Mouse (Mus musculus) stomach, embryonic 15.5 days (tissue): ENCODE results near the gene Man1a. TPM values are rescaled to one million over a fixed set of nuclear protein-coding genes. Genes with fewer than 3 reads are reported as not detected.

Source experiments
- ATAC-seq: fragments of 200-750 bp; cut with Nextera tagmentation; 2 replicates; pipeline ENCODE4 v1.8.0; 2017; ENCODE audit warnings: low read depth, moderate number of reproducible peaks, moderate TSS enrichment; ENCODE audit not compliant: insufficient read depth, low FRiP score
- H3K27ac ChIP-seq: fragments of 300-500 bp; sonication (generic); 2 replicates; pipeline ENCODE4 v1.5.1; 2015; ENCODE audit warnings: mild to moderate bottlenecking, inconsistent platforms
- H3K27me3 ChIP-seq: fragments of 300-500 bp; sonication (generic); replicated peaks from 2 replicates; pipeline ENCODE4 v1.6.1; 2015; ENCODE audit warnings: inconsistent platforms
- H3K36me3 ChIP-seq: fragments of 300-500 bp; sonication (generic); 2 replicates; pipeline ENCODE4 v1.6.1; 2015; ENCODE audit warnings: inconsistent platforms
- H3K4me1 ChIP-seq: fragments of 300-500 bp; sonication (generic); 2 replicates; pipeline ENCODE4 v1.6.1; 2015; ENCODE audit warnings: inconsistent platforms
- H3K4me2 ChIP-seq: fragments of 300-500 bp; sonication (generic); 2 replicates; pipeline ENCODE4 v1.6.1; 2015; ENCODE audit warnings: mild to moderate bottlenecking, inconsistent platforms
- H3K4me3 ChIP-seq: fragments of 300-500 bp; sonication (generic); replicated peaks from 2 replicates; pipeline ENCODE4 v1.5.1; 2015; ENCODE audit warnings: inconsistent platforms
- H3K9ac ChIP-seq: fragments of 300-500 bp; sonication (generic); 2 replicates; pipeline ENCODE4 v1.6.1; 2015; ENCODE audit warnings: inconsistent platforms
- H3K9me3 ChIP-seq: fragments of 300-500 bp; sonication (generic); 2 replicates; pipeline ENCODE4 v1.6.1; 2016; ENCODE audit warnings: inconsistent platforms
- WGBS: fragments of 180-500 bp; shearing (Covaris S2); methylation state at CpG from one replicate; pipeline ENCODE4 v1.1.7; 2015; 5-methylcytosine and 5-hydroxymethylcytosine counted together
- polyA plus RNA-seq: library from polyadenylated mRNA; unstranded; fragments of >200 nt; fragmentation: Nextera tagmentation; extraction: Ambion mirVana; gene quantifications from 2 replicates; pipeline ENCODE4 v1.2.1, GENCODE M21; 2015

Gene Man1a
- polyA plus RNA-seq, 1 experiment from 2014 or later, result 12.7 TPM

DNA sequence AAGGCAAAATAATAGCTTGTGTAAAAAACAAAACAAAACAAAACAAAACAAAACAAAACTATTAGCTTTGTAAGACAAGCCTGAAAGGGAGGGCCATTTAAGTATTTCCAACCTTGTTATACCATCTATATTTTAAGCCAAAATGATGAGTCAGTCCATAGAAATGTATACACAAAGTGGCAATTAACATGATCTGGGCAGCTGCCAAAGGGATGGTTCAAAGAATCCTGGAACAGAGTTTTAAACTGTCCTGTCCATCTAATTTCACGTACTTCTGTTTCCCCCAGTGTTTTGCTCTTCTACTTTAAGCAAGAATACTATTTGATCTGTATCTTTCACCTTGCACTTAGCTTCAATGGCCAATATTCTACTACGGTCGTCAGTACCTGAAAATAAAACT, 138.2 kb downstream of the Man1a start:
- no peaks in the 10 kb centered on the region for H3K4me1 ChIP-seq
- H3K4me3 ChIP-seq, result no peak overlapping the region
- no peaks in the 10 kb centered on the region for H3K9me3 ChIP-seq
- no peaks in the 10 kb centered on the region for H3K27me3 ChIP-seq
- no peak overlapping the region for H3K27ac ChIP-seq
- no peak overlapping the region for H3K9ac ChIP-seq
- H3K4me2 ChIP-seq, result no peak overlapping the region
- H3K36me3 ChIP-seq, result no peaks in the 10 kb centered on the region
- ATAC-seq, result no peak
- 64% methylated on average over 3 of the region's 3 CpGs for WGBS

DNA sequence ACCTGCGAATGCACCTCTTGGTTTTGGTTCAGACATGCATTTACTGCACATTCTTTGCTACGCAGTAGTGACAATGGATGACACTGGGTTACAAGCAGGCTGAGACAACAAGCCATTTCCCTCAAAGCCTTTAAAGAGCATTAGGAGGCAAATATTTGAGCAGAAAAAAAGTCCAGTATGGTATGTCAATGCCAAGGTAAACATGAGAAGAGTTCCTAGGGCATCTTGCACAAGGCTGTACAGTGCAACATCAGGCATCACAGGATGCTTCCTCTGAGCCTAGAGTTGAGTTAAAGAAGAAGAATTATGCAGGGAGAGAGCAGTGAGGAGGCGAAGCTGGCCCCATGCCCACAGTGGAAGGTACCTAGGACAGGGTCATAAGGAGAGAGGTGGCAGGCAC, 140.3 kb downstream of the Man1a start:
- no peak overlapping the region for H3K4me3 ChIP-seq
- H3K27ac ChIP-seq, result no peak overlapping the region
- 89% methylated on average over 3 of the region's 3 CpGs for WGBS
- no peak overlapping the region for H3K9ac ChIP-seq
- H3K27me3 ChIP-seq, result no peaks in the 10 kb centered on the region
- no peaks in the 10 kb centered on the region for H3K4me1 ChIP-seq
- H3K36me3 ChIP-seq, result no peaks in the 10 kb centered on the region
- ATAC-seq, result no peak
- no peak overlapping the region for H3K4me2 ChIP-seq
- no peaks in the 10 kb centered on the region for H3K9me3 ChIP-seq

GRCm38 (mm10) chr10:53929722-53930500, 146.5 kb downstream of the Man1a start:
- H3K36me3 ChIP-seq, result no peaks in the 10 kb centered on the region
- H3K9ac ChIP-seq, result no peak overlapping the region
- no peak overlapping the region for H3K4me2 ChIP-seq
- ATAC-seq, result peak; percentile 92
- WGBS, result 53% methylated on average over 4 of the region's 4 CpGs
- H3K9me3 ChIP-seq, result no peaks in the 10 kb centered on the region
- no peaks in the 10 kb centered on the region for H3K27me3 ChIP-seq
- no peak overlapping the region for H3K4me3 ChIP-seq
- peak overlapping the region; percentile 52; the same call in 1 of the 2 replicates for H3K27ac ChIP-seq
- H3K4me1 ChIP-seq, result no peaks in the 10 kb centered on the region

GRCm38 (mm10) chr10:53927904-53928303, 148.5 kb downstream of the Man1a start:
- Histone ChIP-seq H3K9ac (no peak overlapping the region), H3K36me3 (no peaks in the 10 kb centered on the region)
- no peak for ATAC-seq

GRCm38 (mm10) chr10:53925456-53925855, 151.0 kb downstream of the Man1a start:
- Histone ChIP-seq H3K27ac (no peak overlapping the region), H3K9me3 (no peaks in the 10 kb centered on the region), H3K4me1 (no peaks in the 10 kb centered on the region), H3K36me3 (no peaks in the 10 kb centered on the region), H3K27me3 (no peaks in the 10 kb centered on the region), H3K4me2 (no peak overlapping the region), H3K9ac (no peak overlapping the region), H3K4me3 (no peak overlapping the region)
- WGBS, result 76% methylated on average over 6 of the region's 6 CpGs
- ATAC-seq, result no peak

More at GRCm38 (mm10) chr10:53927904-53928303, 148.5 kb downstream of the Man1a start:
- Histone ChIP-seq H3K4me3 (no peak overlapping the region), H3K4me2 (no peak overlapping the region), H3K9me3 (no peaks in the 10 kb centered on the region), H3K4me1 (no peaks in the 10 kb centered on the region), H3K27ac (no peak overlapping the region), H3K27me3 (no peaks in the 10 kb centered on the region)
- 73% methylated on average over 5 of the region's 5 CpGs for WGBS

DNA sequence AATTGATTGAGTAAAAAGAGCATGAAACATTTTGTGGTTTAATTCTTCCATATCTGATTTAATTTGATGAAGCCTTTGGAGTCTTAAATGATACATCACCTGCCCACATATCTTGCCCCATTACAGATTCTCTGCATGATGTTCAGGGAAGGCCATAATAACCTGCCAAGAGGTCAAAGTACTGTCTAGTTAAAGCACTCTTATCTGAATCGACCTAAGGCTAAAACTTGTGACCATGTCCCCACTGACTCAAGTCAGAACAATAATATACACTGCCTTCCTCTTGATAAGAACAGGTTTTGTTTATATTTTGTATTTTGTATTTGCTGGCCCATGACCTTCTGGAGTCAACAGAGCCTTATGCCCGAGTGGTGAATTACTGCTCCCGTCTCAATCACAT, 154.2 kb downstream of the Man1a start:
- Histone ChIP-seq H3K9ac (no peak overlapping the region), H3K36me3 (no peaks in the 10 kb centered on the region; the same call in 1 of the 2 replicates), H3K27me3 (no peaks in the 10 kb centered on the region), H3K4me1 (no peaks in the 10 kb centered on the region), H3K4me2 (no peak overlapping the region), H3K27ac (no peak overlapping the region), H3K4me3 (no peak overlapping the region), H3K9me3 (no peaks in the 10 kb centered on the region)
- 62% methylated on average over 3 of the region's 3 CpGs for WGBS
- ATAC-seq, result no peak

DNA sequence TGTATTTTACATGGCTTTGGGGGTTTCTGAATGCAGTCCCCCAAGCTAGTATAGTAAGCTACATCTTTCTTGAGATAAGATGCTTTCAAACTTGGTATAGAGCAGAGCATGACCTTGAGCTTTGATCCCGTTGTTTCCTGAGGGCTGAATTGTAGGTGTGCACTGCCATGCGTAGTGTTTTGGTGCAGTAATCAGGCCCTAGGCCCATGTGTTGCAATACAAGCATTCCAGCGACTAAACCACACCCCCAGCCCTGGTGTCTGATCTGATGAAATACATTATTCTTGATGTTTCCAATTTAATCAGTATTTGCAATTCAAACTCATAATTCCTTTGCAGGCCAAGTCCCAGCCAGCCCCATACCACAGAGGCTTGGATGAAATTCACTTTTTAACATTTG, 158.9 kb downstream of the Man1a start:
- 80% methylated on average over 3 of the region's 3 CpGs for WGBS
- no peak overlapping the region for H3K9ac ChIP-seq
- H3K9me3 ChIP-seq, result no peaks in the 10 kb centered on the region
- no peak overlapping the region for H3K27ac ChIP-seq
- no peak for ATAC-seq
- no peaks in the 10 kb centered on the region; the same call in 1 of the 2 replicates for H3K36me3 ChIP-seq
- H3K4me1 ChIP-seq, result no peaks in the 10 kb centered on the region
- no peak overlapping the region for H3K4me2 ChIP-seq
- H3K27me3 ChIP-seq, result no peaks in the 10 kb centered on the region
- no peak overlapping the region for H3K4me3 ChIP-seq

DNA sequence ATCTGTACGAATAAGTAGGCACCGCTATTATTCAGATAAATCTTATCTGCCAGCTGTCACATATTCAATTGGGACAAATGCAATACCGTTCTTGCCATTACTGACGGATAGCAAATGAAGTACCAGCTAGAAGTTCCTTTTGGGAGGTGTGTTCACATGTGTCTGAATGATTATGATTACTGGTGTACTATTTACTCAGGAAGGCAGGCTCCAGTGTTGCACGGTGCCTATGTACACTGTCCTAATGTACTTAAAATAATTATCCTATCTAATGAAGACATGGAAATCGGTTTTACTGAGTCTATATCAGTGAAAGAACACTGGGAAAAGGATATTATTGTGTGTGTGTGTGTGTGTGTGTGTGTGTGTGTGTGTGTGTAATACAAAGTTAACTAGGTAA, 160.7 kb downstream of the Man1a start:
- H3K9me3 ChIP-seq, result no peaks in the 10 kb centered on the region
- H3K36me3 ChIP-seq, result no peaks in the 10 kb centered on the region; the same call in 1 of the 2 replicates
- H3K4me3 ChIP-seq, result no peak overlapping the region
- H3K27me3 ChIP-seq, result no peaks in the 10 kb centered on the region
- H3K27ac ChIP-seq, result no peak overlapping the region
- WGBS, result 57% methylated on average over 6 of the region's 6 CpGs
- ATAC-seq, result no peak
- H3K4me1 ChIP-seq, result no peaks in the 10 kb centered on the region
- H3K4me2 ChIP-seq, result no peak overlapping the region
- no peak overlapping the region for H3K9ac ChIP-seq

- Histone ChIP-seq H3K9me3 (no peaks in the 10 kb centered on the region), H3K4me2 (no peak overlapping the region), H3K9ac (no peak overlapping the region), H3K27me3 (no peaks in the 10 kb centered on the region), H3K4me3 (no peak overlapping the region), H3K4me1 (no peaks in the 10 kb centered on the region), H3K36me3 (no peaks in the 10 kb centered on the region; the same call in 1 of the 2 replicates), H3K27ac (no peak overlapping the region)
- ATAC-seq, result 0 out of 2 replicates have a peak, but pooled peaks have one; percentile 31
- 50% methylated on average over 8 of the region's 8 CpGs for WGBS
These were observed 161.3 kb downstream of the Man1a start for GRCm38 (mm10) chr10:53914974-53915609.

- no peak overlapping the region for H3K4me3 ChIP-seq
- H3K4me2 ChIP-seq, result no peak overlapping the region
- no peaks in the 10 kb centered on the region for H3K4me1 ChIP-seq
- 84% methylated on average over 4 of the region's 4 CpGs for WGBS
- H3K27ac ChIP-seq, result no peak overlapping the region
- no peaks in the 10 kb centered on the region for H3K27me3 ChIP-seq
- H3K36me3 ChIP-seq, result no peaks in the 10 kb centered on the region; the same call in 1 of the 2 replicates
- H3K9ac ChIP-seq, result no peak overlapping the region
- no peak for ATAC-seq
- H3K9me3 ChIP-seq, result no peaks in the 10 kb centered on the region
These were observed 162.7 kb downstream of the Man1a start for GRCm38 (mm10) chr10:53913546-53914312.

GRCm38 (mm10) chr10:53889512-53889911, 186.9 kb downstream of the Man1a start:
- no peak overlapping the region for H3K4me2 ChIP-seq
- 17% methylated on average over 4 of the region's 4 CpGs for WGBS

More at GRCm38 (mm10) chr10:53889512-53889911, 186.9 kb downstream of the Man1a start:
- no peaks in the 10 kb centered on the region for H3K27me3 ChIP-seq
- H3K9me3 ChIP-seq, result no peaks in the 10 kb centered on the region
- H3K4me1 ChIP-seq, result no peaks in the 10 kb centered on the region
- no peak overlapping the region for H3K9ac ChIP-seq
- no peaks in the 10 kb centered on the region for H3K36me3 ChIP-seq
- H3K4me3 ChIP-seq, result no peak overlapping the region
- no peak for ATAC-seq
- H3K27ac ChIP-seq, result no peak overlapping the region
